Mouse (Mus musculus) B cell, adult 62 days (primary cell): ENCODE data around the gene Ngdn. TPM values are rescaled to one million over a fixed set of nuclear protein-coding genes. Genes with fewer than 3 reads are reported as not detected.

ENCODE experiments used
- total RNA-seq: library from RNA; stranded (reverse); gene quantifications from 4 replicates; pipeline ENCODE4 v1.2.4, GENCODE M21; 2023

Gene Ngdn
- 65.3 to 77.2 TPM (median 71.8 TPM) in 4 replicates for total RNA-seq

DNA sequence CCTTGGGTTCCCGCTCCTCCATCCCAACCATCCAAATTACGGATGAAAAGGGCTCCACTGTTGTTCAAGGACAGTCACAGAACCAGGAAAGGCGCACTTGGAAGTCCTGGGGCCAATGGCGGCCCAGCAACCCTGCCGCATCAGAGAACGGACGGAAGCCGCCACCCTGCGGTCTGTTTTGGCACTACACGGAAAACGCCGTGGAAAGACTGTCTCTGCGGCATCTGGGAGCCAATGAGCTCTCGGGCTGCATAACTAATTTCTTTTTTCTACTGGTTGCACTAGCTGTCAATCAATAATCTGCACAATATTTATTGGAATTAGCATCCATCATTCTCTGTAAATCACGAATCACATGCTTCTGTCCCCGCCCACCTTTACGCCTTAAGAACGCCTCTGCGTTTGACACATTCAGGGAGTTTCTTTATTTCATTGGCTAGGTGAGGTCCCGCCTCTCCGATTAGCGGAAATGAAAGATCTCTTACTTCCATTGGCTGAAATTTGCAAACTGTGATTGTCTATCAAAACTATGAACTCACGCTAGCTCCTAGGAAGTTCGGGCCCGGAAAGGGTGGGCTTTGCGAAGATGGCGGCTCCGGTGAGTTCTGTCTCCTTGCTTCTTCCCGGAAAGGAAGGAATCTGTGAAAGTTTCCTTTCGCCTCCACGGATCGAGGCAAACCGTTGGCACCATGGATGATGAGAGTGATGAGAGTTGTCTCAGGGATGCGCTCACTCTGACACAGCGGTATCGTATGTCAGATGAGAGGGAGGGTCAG, at the start of gene Ngdn:
Ngdn (plus strand) TSS at position 464 of the 776 bp plus-strand sequence.

GRCm38 (mm10) chr14:54966320-54966977, 48.8 kb upstream of the Ngdn start, which contains the start of gene Myh6:
TSS of gene Myh6 (minus strand) at chr14:54966927.

GRCm38 (mm10) chr14:54976633-54977032, 38.6 kb upstream of the Ngdn start, which contains the start of gene Gm17428:
TSS of gene Gm17428 (plus strand) at chr14:54976933.

GRCm38 (mm10) chr14:54994136-54994868, 21.0 kb upstream of the Ngdn start, which contains the start of gene Myh7:
TSS of gene Myh7 (minus strand) at chr14:54994626.

Other genes starting within 250 kb of the Ngdn start
- gene Slc7a8, start 233.5 kb upstream of the Ngdn start, total RNA-seq: 0.23 to 0.75 TPM (median 0.39 TPM) in 4 replicates
- gene Rnf212b, start 201.3 kb upstream of the Ngdn start, total RNA-seq: not detected in 4 replicates
- gene Homez, start 144.5 kb upstream of the Ngdn start, total RNA-seq: 5.8 to 12.1 TPM (median 7.2 TPM) in 4 replicates
- 1.5 to 4.7 TPM (median 2.8 TPM) in 4 replicates for gene Ppp1r3e, start 137.9 kb upstream of the Ngdn start, total RNA-seq
- 7.9 to 12.7 TPM (median 9.6 TPM) in 4 replicates for gene Bcl2l2, start 132.1 kb upstream of the Ngdn start, total RNA-seq
- 2.0 to 2.7 TPM in 2 of 4 replicates, not detected in the others for gene Gm20521, start 132.0 kb upstream of the Ngdn start, total RNA-seq
- 271 to 284 TPM (median 277 TPM) in 4 replicates for gene Pabpn1, start 123.0 kb upstream of the Ngdn start, total RNA-seq
- 2.2 to 5.5 TPM (median 3.5 TPM) in 4 replicates for gene Slc22a17, start 102.3 kb upstream of the Ngdn start, total RNA-seq
- gene Efs, start 89.3 kb upstream of the Ngdn start, total RNA-seq: not detected in 4 replicates
- not detected in 4 replicates for gene Il25, start 82.8 kb upstream of the Ngdn start, total RNA-seq
- gene Cmtm5, start 79.2 kb upstream of the Ngdn start, total RNA-seq: not detected in 4 replicates
- gene Myh6, start 48.5 kb upstream of the Ngdn start, total RNA-seq: not detected in 4 replicates
- not detected in 4 replicates for gene Gm17428, start 38.5 kb upstream of the Ngdn start, total RNA-seq
- gene Myh7, start 20.8 kb upstream of the Ngdn start, total RNA-seq: not detected in 4 replicates
- 15.4 to 19.8 TPM (median 16.4 TPM) in 4 replicates for gene Zfhx2, start 76.9 kb downstream of the Ngdn start, total RNA-seq
- 4.4 to 6.4 TPM (median 5.9 TPM) in 4 replicates for gene Thtpa, start 79.3 kb downstream of the Ngdn start, total RNA-seq
- 112 to 137 TPM (median 125 TPM) in 4 replicates for gene Ap1g2, start 91.1 kb downstream of the Ngdn start, total RNA-seq
- gene Jph4, start 101.5 kb downstream of the Ngdn start, total RNA-seq: not detected in 4 replicates
- not detected in 4 replicates for gene Dhrs2, start 206.6 kb downstream of the Ngdn start, total RNA-seq